Mouse (Mus musculus) thymus, adult 2 months (tissue): ENCODE results near the gene Tshz2.

Experiments
- CTCF ChIP-seq: fragments of 200-500 bp; IDR thresholded peaks from 2 replicates; pipeline ENCODE4 v1.5.1; 2012; ENCODE audit warnings: mild to moderate bottlenecking, control low read depth, low read length, moderate library complexity, borderline replicate concordance; ENCODE audit not compliant: control insufficient read depth, poor library complexity, insufficient read depth; ENCODE audit errors: extremely low read depth
- POLR2A ChIP-seq: fragments of 200-500 bp; IDR thresholded peaks from 2 replicates; pipeline ENCODE4 v1.6.1; 2012; ENCODE audit warnings: mild to moderate bottlenecking, low read length, control low read depth, moderate library complexity; ENCODE audit not compliant: control insufficient read depth, poor library complexity, insufficient read depth; ENCODE audit errors: extremely low read depth

DNA sequence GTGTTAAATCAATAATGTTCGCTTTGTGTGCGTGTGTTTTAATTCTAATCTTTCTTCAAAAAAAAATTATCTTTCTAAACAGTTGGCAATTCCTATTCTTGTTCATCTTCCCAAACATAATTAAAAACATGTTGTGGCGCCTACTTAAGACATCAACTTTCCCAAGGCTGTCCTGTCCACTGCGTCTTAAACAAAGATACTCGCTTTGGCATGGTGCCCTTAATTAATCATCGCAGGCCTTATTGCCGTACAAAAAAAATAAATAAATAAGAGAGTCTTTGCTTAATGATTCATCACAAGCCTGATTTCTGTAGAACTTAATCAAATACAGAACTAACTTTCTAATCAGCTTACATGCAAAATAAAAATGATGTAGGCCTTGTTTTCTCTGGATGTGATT is 385.1 kb downstream of the Tshz2 start:
- TF ChIP-seq CTCF, result no peak
- no peak for TF ChIP-seq POLR2A
